Mouse (Mus musculus): ENCODE results near the gene Ttll9.

Ttll9 gene

DNA sequence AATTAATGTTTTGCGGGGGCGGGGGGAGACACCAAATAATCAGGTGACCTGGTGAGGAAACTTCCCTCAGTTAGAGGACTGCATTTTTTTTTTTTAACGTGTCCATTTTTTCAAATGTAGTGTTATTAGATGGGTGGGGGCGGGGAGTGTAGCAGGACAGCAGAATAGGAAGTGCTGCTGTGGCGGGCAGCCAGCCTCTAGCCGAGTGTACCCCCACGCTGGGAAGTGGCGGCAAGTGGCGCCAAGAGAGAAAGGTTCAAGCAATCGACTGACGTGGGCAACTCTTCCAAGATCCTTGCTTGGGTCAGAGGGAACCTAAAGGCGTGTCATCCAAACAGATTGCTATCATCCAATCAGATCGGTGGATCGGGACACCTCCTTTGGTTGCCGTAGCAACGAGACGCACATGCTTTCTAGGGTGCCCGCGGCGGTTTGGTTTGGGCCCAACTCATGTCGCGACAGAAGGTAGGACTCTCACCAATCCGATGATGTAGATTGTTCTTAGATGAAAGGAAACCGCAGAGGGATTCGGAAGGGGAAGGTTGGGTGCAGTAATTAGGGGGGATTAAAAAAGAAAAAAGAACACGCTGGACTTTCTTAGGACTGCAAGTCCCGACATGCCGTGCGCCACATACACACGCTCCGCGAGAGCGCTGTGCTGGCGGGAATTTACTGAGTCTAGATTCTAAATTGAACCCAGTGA lies at the start of gene Ttll9:
Gene Ttll9 (plus strand): TSS at position 395 of the 703 bp plus-strand sequence.
- DNase-seq = peak; percentile 71

DNA sequence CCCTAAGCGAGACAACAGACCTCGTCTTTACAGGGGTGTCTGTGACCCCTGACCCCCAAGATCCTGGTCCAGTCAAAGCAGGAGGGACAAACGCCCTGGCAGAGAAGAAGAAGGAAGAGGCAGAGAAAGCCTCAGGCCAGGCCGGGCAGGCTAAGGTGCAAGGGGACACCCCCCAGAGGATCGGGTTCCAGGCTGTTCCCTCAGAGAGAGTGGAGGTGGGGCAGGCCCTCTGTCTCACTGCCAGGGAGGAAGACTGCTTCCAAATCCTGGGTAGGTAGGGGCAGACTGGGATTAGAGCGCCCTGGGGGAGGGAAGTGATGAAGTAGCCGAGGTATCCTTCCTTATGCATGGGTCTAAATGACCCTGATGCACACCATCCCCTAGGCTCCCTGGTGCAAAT lies 48.8 kb upstream of the Ttll9 start:
- DNase-seq = no peak

DNA sequence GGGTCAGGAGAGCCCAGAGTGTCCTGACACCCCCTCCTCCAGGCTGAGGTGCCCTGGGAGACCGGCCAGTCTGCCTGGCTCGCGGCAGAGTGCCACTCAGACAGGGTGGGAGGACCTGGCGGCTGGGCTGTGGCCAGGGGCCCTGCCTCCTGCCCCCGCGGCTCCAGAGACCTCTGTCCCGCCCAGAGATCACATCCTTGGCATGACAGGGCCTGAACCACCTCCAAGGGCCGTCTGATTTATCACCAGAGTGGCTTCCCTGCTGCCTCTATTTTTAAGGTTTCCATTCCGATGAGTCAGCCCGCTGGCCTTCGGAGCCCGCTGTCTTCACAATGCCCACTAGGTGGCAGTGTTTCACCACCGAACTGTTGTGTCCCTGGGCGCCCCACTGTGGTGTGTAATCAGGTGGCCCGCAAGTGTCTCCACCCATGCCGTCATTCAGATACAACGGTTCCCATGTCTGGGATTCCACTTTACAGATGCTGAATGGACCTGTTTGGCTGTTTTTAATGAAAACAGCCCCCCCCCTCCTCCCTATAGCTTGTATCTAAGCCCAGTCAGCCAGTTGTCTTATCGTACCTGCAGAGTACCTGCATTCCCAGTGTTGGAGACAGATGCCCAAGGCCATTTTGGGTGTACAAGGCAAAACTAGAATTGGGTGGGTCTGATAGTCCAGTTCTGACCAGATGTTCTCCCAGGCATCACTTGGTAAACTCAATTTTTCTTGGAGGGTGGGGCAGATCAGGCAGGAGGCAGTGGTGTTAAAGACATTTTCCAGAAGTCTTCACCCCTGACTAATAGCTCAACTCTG lies 47.8 kb upstream of the Ttll9 start:
- peak; percentile 83 for DNase-seq

DNA sequence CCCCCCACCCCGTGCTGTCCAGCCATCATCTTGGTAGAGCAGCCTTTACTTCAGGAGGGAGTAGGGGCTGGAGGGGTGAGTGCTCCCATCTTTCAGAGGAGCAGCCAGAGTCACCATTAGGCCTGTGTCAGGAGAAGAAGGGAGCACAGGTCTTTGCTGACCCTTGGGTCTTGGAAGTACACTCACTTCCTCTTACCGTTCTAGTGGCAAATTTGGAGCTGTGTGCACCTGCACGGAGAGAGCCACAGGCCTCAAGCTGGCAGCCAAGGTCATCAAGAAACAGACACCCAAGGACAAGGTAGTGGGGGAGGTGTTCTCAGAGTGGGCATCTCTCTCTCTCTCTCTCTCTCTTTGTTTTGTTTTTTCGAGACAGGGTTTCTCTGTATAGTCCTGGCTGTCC lies 46.8 kb upstream of the Ttll9 start:
- no peak for DNase-seq

DNA sequence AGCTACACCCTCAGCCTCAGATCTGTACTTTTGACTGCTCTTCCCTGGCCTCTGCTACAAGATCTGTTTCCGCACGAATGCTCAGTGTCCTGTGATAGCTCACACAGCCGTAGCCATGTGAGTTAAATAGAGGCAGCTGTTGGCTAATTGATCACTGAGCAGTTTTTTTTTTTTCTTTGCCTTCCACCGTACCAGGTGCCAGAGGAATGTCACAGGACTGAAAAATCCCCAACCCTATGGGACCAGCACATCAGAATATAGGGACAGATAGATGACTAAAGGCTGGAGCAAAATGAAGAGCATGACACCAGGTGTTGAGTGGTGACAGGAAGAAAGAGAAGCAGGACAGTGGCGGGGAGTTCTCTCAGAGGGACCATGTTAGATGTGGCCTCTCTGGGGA lies 46.2 kb upstream of the Ttll9 start:
- DNase-seq = no peak

DNA sequence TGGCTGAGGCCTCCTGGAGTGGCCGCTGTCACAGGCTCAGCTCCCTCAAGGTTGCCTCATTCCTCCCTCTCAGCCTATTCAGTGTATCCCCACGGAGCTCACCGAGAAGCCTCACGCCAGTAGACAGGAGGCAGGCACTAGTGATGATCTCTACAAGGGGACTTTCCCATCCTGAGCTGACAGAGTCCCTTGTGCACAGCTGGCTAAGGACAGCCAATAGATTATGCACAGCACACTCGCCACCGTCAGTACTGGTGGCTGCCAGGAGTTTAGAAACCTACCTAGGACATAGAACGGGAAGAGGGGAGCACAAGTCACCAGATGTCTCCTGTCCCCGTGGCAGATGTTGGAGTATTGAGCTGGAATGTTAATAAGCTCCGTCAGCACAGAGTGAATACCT lies 44.6 kb upstream of the Ttll9 start:
- no peak for DNase-seq

DNA sequence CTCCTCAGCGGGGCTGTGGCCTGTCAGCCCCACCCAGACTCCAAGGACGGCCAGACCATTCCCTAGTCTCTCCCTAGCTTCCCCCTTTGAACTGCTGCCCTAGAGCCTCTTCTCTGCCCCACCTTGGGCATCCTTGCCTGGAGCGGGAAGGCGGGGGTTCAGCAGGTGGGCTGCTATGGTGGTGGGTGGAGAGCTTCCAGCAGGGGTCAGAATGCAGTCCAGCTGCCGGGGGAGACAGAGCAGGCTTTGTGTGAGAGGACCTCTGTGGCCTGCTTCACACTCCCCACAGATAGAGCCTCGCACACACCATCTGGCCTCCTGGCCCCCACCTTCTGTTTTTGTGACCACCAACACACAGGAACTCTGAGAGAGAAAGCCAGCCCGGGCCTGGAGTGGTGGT lies 39.9 kb upstream of the Ttll9 start:
- no peak for DNase-seq

DNA sequence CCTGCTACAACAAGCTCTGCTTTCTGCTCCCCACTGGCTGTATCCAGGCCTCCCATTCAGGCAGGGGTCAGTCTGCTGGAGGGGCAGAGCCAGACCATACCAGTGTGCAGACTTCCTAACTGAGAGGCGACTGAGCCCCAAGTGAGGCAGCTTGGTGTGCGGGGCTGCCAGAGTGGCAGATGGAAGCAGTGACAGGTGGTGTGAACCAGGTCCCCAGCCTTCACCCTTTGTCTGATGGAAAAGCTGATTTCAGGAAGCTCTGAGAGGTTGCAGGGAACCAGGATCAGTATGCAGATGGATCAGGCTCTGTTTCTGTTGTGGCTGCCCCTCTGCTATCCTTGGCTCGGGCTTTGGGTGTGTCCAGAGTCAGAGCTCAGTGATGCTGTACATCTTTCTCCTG lies 38.7 kb upstream of the Ttll9 start:
- no peak for DNase-seq

DNA sequence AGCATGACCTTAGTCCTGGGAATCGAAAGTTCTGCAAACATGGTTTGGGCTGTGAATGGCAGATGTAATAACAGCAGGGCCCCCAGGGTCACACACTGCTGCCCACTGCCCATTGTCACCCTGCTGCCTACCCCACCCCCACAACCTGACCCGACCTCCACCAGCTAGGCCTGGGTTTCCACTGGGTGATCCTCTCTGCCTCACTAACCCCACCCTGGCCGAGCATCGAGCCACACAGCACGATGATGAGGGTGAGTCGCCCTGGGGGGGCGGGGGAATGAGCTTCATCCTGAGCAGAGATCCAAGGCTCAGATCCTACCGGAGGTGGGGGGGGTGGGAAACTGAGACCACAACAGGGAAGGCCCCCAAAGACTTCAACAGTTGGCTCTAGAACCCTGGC lies 38.2 kb upstream of the Ttll9 start:
- no peak for DNase-seq

DNA sequence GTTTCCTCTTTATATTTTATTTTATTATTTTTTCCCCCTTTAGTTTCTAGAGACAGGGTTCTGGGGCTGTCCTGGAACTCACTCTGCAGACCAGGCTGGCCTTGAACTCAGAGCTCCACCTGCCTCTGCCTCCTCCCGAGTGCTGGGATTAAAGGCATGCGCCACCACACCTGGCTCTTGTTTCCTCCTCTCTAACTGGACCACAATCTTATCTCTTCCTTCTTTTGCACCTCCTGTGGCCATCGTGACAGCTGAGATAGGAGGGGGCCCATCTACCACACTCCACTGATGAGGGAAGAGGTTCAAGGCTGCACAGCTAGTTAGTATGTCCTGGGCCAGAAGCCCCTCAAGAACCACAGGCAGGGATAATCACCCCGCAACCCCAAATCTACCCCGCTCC lies 37.7 kb upstream of the Ttll9 start:
- DNase-seq = no peak

DNA sequence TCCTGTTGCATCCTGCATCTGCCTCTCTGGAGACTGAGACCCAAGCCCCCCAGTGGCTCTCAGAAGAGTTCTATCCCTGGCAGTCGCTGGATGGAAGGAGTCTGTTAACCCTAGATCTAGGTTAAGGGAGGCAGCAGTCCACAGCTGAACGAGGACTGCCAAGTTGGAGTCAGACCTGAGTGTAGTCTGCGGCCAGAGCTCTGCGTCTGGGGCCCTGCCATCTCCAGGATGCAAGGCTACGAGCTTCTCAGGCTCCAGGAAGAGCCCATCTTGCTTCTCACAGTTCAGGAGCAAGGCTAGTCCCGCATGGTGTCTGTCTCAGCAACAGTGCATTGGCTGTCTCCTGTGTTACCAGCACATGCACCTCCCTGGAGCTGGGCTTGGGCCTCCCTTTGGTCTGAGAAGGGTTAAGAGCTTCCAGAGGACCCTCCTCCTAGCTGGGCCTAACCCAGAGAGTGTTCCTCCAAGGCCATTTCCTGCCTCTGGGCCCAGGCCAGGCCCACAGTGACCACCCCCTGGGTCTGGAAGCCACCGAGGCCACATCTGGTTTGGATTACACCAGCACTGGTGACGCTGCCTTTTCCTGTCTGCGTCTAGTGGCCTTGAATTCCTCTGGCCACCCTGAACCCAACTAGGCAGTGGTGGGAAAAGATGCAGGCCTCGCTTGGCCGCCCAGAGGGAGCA lies 37.0 kb upstream of the Ttll9 start:
- DNase-seq = no peak

DNA sequence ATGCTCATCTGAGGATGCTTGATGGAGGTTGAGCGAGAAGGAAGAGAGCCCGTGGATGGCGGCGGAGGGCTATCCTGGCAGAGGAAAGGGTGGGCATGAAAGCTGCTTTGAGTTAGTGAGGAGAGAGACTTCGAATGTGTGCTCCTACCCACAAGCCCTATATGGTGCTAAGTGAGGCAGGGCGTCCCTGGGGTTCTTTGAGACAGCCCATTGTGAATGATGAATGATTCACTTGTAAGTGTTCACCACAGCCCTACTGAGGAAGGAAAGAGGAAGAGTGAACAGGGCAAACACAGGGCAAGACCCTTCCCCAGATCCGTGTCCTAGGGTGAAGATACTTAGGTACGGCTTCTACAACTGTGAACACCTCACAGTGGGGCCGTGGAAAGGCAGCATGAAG lies 35.4 kb upstream of the Ttll9 start:
- no peak for DNase-seq

DNA sequence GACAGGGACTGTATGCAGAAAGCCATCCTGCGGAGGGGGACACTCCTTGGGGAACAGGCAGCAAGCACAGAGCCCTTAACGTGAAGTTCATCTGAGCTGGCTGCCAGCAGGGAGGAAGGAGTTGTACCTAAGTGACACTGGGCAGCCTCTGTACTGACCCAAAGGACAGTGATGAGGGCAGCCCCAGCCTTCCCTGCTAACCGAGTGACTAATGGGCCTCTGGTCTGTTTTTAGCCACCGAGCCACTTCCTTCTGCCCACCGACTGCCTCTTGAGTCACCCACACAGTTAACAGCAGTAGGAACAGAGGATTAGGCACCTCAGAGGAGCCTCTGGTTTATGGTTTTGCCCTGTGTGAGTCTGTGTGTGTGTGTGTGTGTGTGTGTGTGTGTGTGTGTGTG lies 34.9 kb upstream of the Ttll9 start:
- DNase-seq = no peak

DNA sequence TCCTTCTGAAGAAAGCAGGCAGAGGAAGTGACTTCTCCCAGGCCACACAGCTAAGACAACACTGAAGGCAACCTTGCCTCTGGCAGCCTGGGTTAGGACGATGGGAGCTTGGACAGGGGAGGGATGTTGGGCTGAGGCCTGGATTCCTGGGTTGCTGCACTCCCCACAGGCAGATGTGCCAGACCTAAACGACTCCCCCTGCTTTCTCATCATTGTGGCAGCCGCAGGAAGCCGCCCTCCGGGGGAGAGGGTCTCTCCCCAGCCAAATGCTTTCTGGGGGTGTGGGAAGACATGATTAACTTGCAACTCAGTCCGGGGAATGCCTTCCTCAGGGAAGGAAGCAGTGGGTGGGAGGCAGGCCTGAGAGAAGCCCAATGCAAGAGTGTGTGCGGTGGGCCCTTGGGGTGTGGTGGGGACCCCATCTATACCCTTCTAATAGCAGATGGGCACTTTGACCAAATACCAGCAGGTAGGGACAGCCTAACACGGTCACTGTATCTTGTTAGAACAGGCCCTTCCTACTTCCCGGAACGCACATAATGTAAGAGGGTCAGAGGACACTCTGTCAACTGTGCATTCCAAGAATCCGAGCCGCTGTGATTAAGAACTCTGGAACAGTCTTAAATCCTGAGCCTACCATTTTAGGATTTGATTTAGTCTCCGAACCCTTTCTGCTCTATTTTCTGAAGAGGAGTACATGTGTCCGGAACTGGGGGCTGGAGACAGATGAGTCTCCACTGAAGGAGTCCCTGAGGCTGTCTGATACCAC lies 33.9 kb upstream of the Ttll9 start:
- DNase-seq = no peak

DNA sequence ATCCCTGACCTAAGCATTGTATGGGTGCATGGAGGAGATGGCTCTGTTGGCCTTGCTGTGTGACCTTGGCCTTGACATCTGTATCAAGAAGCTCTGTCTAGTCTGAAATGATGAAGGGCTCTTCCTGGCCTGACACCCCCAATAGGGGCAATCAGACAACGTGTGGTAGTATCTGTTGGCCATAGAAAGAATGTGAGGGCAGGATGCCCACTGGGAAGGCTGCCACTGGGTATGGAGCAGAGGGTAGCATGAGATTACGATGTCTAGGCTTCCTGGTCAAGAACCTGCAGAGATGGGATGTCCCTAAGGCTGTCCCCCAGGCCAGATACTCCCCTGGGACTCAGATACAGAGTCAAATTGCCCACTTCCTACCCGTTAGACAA lies 33.3 kb upstream of the Ttll9 start:
- DNase-seq = no peak

DNA sequence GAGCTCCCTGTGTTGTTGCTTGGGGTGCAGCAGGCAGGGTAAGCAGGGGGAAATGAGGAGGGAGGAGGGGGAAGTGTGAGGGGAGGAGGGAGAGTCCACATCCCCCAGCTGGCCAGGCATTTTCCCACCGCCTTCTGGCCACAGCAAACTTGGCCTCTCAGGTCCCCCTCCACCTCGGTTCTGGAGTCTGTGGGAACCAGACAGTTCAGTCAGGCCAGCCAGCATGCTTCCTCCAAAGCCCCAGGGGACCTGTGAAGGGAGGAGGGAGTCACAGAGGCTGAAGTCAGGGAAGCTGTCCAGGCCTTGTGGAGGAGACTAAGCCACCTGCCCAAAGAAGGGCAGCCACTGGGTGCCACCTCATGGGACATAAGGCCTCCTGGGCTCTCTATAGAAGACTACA lies 32.0 kb upstream of the Ttll9 start:
- DNase-seq = no peak

DNA sequence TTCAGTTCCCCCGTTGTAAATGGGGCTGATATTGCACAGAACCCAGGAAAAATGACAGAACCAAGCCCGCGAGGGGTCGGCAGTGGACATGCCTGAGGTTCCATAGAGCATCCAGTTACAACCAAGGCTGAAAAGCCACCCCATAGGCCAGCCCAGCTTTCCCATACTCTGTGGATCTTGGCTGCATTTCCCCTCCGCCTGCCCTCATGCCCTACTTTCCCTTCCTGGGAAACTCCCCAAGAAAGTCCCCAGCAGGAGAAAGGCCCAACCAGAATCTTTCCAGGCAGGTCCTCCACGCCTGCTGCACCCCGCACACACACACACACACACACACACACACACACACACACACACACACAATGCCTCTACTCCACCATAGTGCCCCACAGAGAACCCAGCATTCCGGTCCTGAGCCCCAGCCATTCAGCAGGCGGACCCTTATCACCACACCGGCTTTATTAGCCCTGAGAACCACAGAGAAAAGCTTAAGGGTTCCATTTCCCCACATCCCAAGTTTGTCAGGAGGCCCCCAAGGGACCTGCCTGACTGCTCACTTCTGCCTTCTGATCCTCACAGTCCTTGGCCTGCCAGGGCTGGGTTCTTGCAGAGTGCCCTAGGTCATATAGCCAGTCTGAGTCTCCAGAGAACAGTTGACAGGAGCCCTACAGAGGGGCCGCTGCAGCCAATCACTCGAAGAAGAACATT lies 30.7 kb upstream of the Ttll9 start:
- no peak for DNase-seq

DNA sequence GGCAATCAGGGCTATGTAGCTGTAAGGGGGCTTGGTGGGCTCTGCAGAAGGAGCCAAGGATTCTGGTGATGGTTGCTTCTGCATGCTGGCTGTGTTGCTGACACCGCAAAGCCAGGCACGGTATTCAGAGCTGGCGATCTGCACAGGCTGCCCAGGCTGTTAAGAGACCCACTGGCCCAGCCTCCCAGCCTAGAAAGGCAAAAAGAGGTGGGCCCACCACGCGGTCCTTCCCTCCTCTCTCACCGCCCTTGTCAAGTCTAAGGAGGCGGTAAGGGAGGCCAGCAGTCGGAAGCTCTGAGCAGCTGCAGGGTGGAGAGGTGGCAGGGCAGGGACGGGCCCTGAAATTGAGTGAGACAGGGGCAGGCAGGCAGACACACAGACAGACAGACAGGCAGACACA lies 29.2 kb upstream of the Ttll9 start, which contains the start of gene Foxs1:
Gene Foxs1 (minus strand): TSS at position 161 of the 400 bp plus-strand sequence.
- no peak for DNase-seq

DNA sequence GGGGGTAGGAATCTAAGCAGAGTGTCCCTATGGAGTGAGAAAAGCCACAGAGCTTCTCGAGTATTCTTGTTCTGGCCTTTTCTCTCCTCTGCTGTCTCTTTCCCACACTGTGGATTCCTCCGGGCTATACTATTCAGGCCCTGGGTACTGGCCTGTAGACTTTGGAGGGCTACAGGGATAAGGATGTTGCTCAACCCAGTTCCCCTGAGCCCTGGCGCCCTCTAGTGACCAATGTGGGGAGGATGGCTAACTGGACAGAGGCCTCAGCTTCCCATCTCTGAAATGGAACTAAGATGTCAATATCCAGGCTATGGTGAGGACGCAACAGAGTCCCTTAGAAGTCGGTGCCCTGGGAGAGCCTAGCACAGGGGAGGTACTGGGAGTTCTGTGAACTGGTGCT lies 28.7 kb upstream of the Ttll9 start:
- peak; percentile 47 for DNase-seq

DNA sequence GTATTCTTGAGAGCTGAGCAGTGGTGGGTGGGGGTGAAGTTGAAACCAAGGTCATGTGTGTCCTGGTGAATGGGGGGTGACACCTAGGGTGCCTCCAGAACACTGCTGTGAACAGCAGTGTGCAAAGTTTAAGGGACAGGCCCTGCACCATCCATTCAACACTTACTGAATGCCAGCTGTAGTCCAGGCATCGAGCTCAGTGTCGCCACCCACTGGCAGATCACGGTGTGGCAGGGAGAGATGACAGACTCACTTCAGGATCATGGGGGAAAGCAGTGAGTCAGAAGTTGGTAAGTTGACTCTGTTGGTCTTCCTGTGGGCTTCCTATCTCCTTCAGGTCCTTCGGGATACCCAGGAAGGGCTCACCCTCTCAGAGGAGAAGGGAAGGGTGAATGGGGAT lies 22.4 kb upstream of the Ttll9 start:
- peak; percentile 62 for DNase-seq

DNA sequence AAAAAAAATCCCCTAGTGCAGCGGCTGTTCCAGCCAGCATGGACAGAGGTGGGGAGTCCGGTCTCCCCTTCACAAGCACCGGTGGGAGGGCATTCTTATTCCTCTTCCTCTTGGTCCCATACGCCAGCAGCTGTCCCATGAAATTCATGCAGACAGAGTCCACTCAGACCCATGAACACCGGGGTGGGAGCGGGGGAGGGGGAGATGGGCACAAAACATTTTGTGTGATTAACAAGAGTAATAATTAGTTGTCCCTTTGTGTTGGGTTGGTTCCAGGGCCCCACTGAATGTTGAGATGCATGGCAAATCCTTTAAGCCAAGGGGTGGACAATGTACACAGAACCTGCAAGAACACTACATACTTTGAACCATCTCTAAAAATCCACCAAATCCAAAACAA lies 21.2 kb upstream of the Ttll9 start:
- DNase-seq = no peak

DNA sequence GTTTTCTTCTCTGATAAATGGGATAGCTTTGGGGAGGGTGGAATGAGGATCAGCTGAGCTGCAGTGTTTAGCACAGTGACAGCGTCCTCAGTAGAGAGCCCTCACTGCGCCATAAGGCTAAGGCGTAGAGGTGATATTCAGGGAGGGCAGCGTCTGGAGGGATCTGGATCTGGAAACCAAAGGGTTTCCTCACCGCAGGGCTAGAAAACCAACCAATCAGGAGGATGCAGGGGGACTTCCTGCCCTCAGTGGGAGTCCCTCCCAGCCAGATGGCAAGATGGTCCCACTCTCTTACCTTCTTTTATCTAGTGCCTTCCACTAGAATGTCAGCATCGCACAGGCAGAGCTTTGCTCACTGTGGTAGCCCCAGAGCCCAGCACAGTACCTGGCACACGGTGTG lies 20.5 kb upstream of the Ttll9 start:
- no peak for DNase-seq
